Mouse (Mus musculus) lung, adult 2 months (tissue): ENCODE measurements around the gene Per2.

Source experiments
- CTCF ChIP-seq: fragments of 200-500 bp; IDR thresholded peaks from 2 replicates; pipeline ENCODE4 v1.5.1; 2011; ENCODE audit warnings: mild to moderate bottlenecking, low read length, control low read depth; ENCODE audit not compliant: insufficient read depth
- POLR2A ChIP-seq: fragments of 200-500 bp; IDR thresholded peaks from 2 replicates; pipeline ENCODE4 v1.6.1; 2011; ENCODE audit warnings: low read depth, mild to moderate bottlenecking, control low read depth, low read length, borderline replicate concordance; ENCODE audit errors: extremely low read depth

DNA sequence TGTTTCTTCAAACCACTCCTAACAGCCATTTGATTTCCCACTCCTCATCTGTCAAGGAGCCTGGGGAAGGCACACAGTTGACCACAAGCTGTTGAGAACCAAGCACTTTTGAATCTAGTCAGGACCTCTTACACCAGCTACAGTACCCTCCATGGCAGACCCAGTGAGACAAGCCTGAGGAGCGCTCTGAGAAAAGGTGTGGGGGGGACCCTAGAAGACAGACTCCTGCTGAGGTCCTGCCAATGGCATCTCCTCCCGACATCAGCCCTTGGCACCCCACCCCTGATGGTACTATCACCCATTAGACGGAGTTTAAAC, 22.1 kb downstream of the Per2 start:
- TF ChIP-seq CTCF = no peak
- TF ChIP-seq POLR2A = no peak
